Mouse (Mus musculus): ENCODE measurements around the gene Phf24.

Gene Phf24

DNA sequence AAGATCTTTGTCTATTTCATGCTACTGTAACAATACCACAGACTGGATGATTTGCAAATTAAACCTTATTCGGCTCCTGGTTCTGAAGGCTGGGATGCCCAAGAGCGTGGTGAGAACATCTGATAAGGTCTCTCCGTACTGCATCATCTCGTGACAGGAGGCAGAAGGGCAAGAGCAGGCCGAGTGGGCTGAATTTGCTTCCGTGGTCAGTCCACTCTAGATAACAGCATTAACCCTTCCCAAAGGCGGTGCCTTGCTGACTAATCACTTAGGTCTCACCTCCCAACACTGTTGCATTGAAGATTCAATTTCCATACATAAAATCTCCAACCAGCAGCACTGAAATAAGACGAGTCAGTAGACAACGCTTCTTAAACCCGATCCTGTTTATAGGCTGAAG, 3.1 kb upstream of the Phf24 start:
- no peak for DNase-seq (ENCODE audit: extremely low spot score)

DNA sequence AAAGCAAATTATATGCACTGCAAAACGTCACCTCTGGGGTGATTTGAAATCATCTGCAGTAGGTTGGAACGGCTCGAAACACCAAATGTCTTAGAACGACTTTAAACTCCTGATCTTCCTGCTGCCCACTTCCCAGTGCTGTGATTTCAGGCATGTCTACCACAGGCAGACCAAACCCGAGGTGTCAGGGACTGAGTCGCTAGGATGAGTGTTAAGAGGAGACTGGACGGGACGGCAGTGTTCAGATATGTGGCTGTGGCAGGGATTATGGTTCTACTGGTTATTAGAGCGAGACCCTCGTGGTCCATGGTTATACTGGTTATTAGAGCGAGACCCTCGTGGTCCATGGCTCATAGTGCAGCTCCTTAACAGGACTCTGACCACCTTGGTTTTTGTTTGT, 1.1 kb upstream of the Phf24 start:
- DNase-seq (ENCODE audit: extremely low spot score) = no peak

DNA sequence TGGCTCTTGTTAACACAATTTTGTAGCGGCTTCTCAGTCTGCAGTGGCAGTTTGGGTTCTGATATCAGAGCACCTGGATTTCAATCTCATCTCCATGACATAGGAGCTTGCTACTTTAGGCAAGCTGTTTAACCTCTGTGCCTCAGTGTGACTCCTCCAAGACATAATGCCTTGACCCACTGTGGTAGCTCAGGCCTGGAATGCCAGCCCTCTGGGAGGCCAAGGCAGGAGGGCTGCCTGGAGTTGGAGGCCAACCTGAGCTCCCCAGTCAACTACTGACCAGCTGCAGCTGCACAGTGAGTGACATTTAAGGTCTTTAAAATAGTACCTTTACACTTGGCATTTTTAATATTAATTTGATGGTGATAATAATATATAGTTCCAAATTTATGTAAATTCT, 494 bp upstream of the Phf24 start:
- DNase-seq (ENCODE audit: extremely low spot score) = no peak

- peak; percentile 10 for DNase-seq (ENCODE audit: extremely low spot score)
Measured at GRCm38 (mm10) chr4:42917402-42917774, 928 bp downstream of the Phf24 start.

DNA sequence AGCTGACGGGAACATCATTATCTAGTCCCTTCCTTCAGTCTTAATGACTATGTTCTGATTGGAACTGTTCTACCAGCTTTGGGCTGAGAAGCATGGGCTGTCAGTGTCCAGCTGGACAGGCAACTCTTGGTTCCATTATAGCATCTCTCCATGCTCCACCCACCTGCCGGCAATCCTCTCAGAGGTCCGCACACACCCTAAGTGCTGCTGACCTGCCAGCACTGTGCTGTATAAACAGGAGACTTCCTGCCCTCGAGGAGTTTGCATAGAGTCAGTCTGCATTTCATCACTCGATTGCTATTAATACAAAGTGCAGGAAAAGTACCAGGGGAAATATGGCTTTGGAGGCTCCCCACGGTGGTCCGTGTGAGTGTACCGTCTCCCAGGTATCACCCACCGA, 4.3 kb downstream of the Phf24 start:
- DNase-seq (ENCODE audit: extremely low spot score) = no peak

DNA sequence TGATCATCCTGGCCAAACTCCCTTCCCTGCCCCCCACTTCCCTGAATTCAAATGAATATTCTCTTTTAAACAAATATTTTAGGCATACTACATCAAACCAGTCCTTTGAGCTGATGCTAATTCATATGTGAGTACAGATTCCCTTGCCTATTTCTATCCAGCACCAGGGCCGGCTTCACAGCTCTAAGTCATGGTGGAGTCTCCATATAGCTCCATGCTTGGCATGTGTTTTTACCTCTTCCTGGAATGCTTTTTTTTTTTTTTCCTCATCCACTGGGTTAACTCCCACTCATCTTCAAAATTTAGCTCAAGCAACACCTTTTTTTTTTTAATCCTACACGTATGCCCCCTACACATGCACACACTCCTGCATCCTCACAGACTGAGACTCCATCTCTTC, 5.1 kb downstream of the Phf24 start:
- DNase-seq (ENCODE audit: extremely low spot score) = no peak

GRCm38 (mm10) chr4:42922056-42922455, 5.6 kb downstream of the Phf24 start:
- no peak for DNase-seq (ENCODE audit: extremely low spot score)

- DNase-seq (ENCODE audit: extremely low spot score) = no peak
Measured at GRCm38 (mm10) chr4:42922461-42922860, 6.0 kb downstream of the Phf24 start.

- DNase-seq (ENCODE audit: extremely low spot score) = no peak
Measured at GRCm38 (mm10) chr4:42924095-42924710, 7.7 kb downstream of the Phf24 start.

- DNase-seq (ENCODE audit: extremely low spot score) = no peak
Measured at GRCm38 (mm10) chr4:42928209-42928608, 11.7 kb downstream of the Phf24 start.

DNA sequence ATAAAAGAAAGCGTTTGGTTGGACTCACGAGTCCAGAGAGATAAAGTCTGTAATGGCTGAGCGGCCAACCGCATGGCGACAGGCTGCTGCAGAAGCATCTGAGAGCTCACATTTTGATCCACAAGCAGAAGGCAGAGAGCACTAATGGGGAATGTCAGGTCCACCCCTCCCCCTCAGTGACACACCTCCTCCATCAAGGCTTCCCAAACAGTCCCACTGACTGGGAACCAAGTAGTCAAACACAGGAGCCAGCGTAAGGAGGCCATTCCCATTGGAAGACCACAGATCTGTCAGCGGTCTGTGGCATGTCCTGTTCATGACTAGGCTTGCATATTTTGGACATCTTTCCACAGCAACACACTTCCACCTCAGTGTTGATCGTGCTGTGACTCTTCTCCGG, 12.5 kb downstream of the Phf24 start:
- DNase-seq (ENCODE audit: extremely low spot score) = no peak

DNA sequence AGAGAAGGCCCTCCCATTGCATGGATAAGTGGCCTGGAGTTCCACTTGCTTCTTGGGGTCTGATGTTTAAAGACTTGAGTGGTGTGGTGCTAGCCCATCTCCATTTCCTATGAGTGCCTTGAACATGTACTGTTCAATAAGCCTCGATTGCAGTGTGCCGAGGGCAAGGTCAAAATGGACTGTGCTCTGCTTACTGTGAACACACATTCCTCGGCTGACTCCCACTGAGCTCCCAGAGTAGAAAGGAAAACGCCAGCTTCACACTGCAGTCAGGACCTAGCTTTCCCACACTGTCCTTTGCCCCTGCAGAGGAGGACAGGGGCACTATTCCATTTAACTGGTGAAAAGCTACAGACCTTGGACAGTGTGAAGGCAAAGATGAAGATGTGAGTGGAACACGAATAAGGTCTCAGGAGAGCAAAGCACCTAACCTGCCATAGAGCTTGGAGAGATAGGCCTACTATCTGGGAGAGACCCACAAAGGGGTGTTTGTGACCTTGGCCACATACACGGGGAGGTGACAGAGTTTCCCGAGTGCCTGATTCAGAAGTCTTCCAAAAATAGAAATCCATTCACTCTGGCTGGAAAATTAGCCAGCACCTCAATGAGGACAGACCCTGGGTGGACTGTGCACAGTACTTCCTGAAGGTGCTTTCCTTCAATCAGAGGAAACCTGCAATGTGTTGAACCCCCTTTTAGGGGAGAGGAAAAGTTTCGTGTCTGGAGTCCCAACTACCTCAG, 15.9 kb downstream of the Phf24 start:
- no peak for DNase-seq (ENCODE audit: extremely low spot score)

- DNase-seq (ENCODE audit: extremely low spot score) = no peak
Measured at GRCm38 (mm10) chr4:42933630-42934029, 17.2 kb downstream of the Phf24 start.

GRCm38 (mm10) chr4:42941396-42941795, 24.9 kb downstream of the Phf24 start:
- no peak for DNase-seq (ENCODE audit: extremely low spot score)

GRCm38 (mm10) chr4:42943341-42943740, 26.9 kb downstream of the Phf24 start:
- DNase-seq (ENCODE audit: extremely low spot score) = no peak

DNA sequence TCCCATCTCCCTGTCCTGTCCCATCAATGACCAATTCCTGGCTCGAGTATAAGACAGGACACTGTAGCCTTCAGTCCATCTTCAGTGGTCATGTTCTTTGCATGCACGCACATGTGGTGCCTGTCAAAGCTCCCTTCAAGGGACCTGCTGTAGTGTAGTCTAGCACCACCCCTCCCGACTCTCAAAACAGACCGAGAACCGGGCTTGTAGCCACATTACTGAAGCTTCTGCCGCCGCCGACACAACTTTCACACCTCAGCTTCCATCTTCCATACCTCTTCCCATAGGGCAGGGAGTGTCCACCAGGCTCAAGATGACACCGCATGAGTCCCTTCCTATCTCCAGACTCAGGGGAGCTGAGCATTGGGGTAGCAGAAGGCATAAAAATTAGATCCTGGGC, 27.7 kb downstream of the Phf24 start:
- no peak for DNase-seq (ENCODE audit: extremely low spot score)

GRCm38 (mm10) chr4:42945043-42945442, 28.6 kb downstream of the Phf24 start:
- DNase-seq (ENCODE audit: extremely low spot score) = no peak

DNA sequence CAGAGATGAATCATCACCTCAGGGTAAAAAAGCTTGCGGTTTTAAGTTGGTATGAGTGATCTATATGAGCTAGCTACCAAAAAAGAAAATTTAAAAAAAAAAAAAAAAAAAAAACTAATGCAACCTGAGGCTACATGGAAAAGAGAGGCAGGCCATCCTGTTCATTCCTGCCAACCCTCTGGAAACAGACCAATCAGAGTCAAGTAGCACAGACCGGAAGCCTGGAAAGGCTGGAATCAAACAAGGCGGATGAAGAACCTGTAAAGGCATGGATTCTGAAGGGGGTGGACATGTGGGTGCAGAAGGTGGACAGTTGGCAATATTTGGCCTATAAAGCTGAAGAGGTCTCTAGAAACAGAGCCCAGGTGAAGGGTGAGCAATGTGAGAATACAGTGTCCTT, 29.0 kb downstream of the Phf24 start:
- DNase-seq (ENCODE audit: extremely low spot score) = no peak

DNA sequence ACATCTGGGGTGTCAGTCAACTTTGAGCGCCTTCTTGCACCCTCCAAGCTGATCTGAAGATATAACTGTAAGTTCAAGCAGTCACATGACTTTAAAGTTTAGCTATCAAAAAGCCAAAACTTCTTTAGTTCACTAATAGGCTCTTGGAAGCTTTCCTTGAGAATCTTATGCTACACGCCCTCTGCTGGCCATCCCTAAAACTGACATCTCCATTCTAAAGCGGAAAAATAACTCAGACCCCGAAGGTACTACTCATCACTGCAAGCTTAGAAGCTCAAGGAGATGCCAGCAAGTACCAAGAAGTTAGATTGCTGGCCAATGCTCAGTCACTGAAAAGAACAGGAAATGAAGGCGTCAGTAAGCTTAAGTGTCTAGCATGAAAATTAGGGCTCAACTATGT, 29.5 kb downstream of the Phf24 start:
- DNase-seq (ENCODE audit: extremely low spot score) = peak; percentile 50

DNA sequence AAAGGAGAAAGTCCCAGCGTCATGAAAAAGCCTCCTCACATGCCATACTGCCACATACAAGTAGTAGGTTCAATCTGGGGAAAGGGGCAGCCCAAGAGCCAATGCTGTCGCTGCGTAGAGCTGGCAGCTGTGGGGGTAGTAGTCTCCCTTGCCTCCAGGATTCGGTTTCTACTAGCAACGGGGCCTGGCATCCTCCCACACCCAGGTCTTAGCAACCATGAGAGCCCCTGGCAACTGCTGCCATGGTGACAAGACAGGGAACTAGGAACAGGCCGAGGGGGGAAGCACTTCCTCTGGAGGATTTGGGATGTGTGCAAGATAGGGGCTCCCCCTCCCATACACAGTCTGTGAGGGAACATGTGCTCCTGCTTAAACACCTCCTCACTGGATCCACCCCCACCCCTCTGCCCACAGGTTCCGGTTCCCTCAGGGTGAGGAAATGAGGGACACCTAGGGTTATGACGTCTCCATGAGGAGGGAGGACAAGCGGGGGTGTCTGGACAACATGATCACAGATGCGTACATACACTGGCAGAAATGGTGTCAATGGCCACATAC, 30.4 kb downstream of the Phf24 start:
- peak; percentile 39 for DNase-seq (ENCODE audit: extremely low spot score)

GRCm38 (mm10) chr4:42948527-42948926, 32.1 kb downstream of the Phf24 start:
- DNase-seq (ENCODE audit: extremely low spot score) = no peak

GRCm38 (mm10) chr4:42949051-42949675, 32.7 kb downstream of the Phf24 start:
- DNase-seq (ENCODE audit: extremely low spot score) = no peak

- peak; percentile 96 for DNase-seq (ENCODE audit: extremely low spot score)
Measured at GRCm38 (mm10) chr4:42949676-42950051, 33.2 kb downstream of the Phf24 start, which contains the start of gene Dnajb5. Gene Dnajb5, plus strand, starts transcription at chr4:42949814.
